Comparison of ENCODE assay signal across 23 mouse cellular contexts in the genomic region with DNA sequence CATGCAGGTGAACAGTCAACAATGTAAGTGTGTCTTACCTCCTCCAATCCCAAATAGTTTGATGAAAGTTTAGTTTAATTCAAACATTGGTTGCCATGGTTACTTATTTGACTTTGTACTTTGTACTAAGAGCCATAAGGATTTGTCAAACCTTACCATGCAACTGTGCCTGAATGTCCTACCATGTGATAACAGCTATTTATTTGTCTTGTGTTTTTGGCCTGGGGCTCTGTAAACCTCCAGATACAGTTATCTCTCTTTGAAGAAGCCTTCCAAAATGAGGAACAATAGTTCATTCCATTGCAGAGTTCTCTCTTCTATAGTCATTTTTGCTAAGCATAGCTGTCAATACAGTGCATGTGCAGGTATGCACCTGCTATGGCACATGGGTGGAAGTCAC.
"Had no signal": no experiment of that assay in that cellular context is flagged by ENCODE, and none has a peak within 500 bp of the region (broad histone marks: within the 10 kb centered on the region; RNA-seq: fewer than 3 reads in every experiment).

No protein-coding gene starts in this region.

- H3K27me3 ChIP-seq: heart, embryonic 13.5 days; heart, embryonic 15.5 days; hindbrain, embryonic 13.5 days; hindbrain, embryonic 15.5 days; limb, embryonic 13.5 days; limb, embryonic 15.5 days; liver, embryonic 12.5 days had no signal

- H3K4me3 ChIP-seq: heart, adult 2 months; heart, embryonic 13.5 days; heart, embryonic 15.5 days; hindbrain, embryonic 13.5 days; hindbrain, embryonic 15.5 days; limb, embryonic 13.5 days; limb, embryonic 15.5 days; liver, embryonic 12.5 days had no signal

- ATAC-seq: hindbrain, postnatal 0 days; intestine, embryonic 16.5 days; liver, embryonic 12.5 days had no signal

- H3K4me1 ChIP-seq: heart, embryonic 13.5 days; heart, embryonic 15.5 days; hindbrain, embryonic 13.5 days; hindbrain, embryonic 15.5 days; limb, embryonic 13.5 days; limb, embryonic 15.5 days had no signal

- H3K27ac ChIP-seq: heart, adult 2 months; heart, embryonic 13.5 days; heart, embryonic 15.5 days; hindbrain, embryonic 13.5 days; hindbrain, embryonic 15.5 days; hindbrain, postnatal 0 days; kidney, postnatal 0 days; limb, embryonic 13.5 days; limb, embryonic 15.5 days; liver, embryonic 12.5 days; liver, embryonic 14.5 days had no signal

- H3K36me3 ChIP-seq: heart, embryonic 13.5 days; heart, embryonic 15.5 days; hindbrain, embryonic 13.5 days; hindbrain, embryonic 15.5 days; limb, embryonic 13.5 days; limb, embryonic 15.5 days; liver, embryonic 12.5 days had no signal

- DNase-seq: gastrocnemius, postnatal 14 days; gastrocnemius, postnatal 36 days; heart, adult 2 months; heart, postnatal 14 days; heart, postnatal 36 days; kidney, adult 11 months; kidney, adult 8-10 months; kidney, postnatal 14 days; kidney, postnatal 36 days; layer of hippocampus, adult 9-11 months; layer of hippocampus, postnatal 36 days; left cerebral cortex, postnatal 4 days had no signal

- H3K9ac ChIP-seq: heart, embryonic 13.5 days; heart, embryonic 15.5 days; hindbrain, embryonic 13.5 days; hindbrain, embryonic 15.5 days; limb, embryonic 13.5 days; limb, embryonic 15.5 days; liver, embryonic 12.5 days; liver, embryonic 14.5 days had no signal
